Mouse (Mus musculus): Measurements from ENCODE around the gene Gm9507.

- TF ChIP-seq CTCF (IDR thresholded peaks at IDR 0.05; ENCODE audit: control insufficient read depth, insufficient read depth, insufficient read length) (no peak), USF1 (IDR thresholded peaks at IDR 0.05; ENCODE audit: low read depth) (no peak), MAX (IDR thresholded peaks at IDR 0.05) (no peak), MYOG (IDR thresholded peaks at IDR 0.05; ENCODE audit: control insufficient read depth, extremely low read depth, insufficient read length) (no peak), MYOD1 (IDR thresholded peaks at IDR 0.05; ENCODE audit: control insufficient read depth, insufficient read length, low read depth) (no peak), CEBPB (IDR thresholded peaks at IDR 0.05; ENCODE audit: low read depth) (no peak)
Observed at GRCm38 (mm10) chr10:77839006-77839405, 27.4 kb upstream of the Gm9507 start.

Measured in C2C12 (cell line).